Mouse (Mus musculus): ENCODE results near the gene Rcn1.

DNA sequence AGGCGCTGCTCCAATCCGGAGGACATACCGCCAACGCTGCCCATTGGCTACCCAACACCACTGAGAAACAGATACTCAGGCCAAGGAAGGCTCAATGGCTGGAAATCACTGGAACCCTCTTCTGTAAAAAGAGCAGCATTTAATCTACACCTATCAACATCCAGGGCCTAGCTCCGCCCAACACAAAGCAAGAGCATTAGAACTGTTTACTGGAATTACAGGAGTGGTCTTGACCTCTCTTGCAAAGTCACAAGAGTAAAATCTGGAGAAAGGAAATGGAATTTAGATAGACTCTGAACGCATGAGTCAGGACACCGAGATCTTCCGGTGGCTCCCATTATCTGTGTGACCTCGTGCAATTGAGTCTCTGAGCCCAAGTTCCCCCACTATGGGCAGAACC, 3.1 kb downstream of the Rcn1 start:
- TF ChIP-seq CTCF (IDR thresholded peaks at IDR 0.05; ENCODE audit: control insufficient read depth, insufficient read depth, low read length) (no peak), POLR2A (IDR thresholded peaks at IDR 0.05; ENCODE audit: borderline replicate concordance, control insufficient read depth, low read depth, low read length) (no peak)
